Mouse (Mus musculus) lung, adult 2 months (tissue): ENCODE results near the gene Gramd4.

Experiments used
- CTCF ChIP-seq: fragments of 200-500 bp; IDR thresholded peaks from 2 replicates; pipeline ENCODE4 v1.5.1; 2011; ENCODE audit warnings: mild to moderate bottlenecking, low read length, control low read depth; ENCODE audit not compliant: insufficient read depth
- POLR2A ChIP-seq: fragments of 200-500 bp; IDR thresholded peaks from 2 replicates; pipeline ENCODE4 v1.6.1; 2011; ENCODE audit warnings: low read depth, mild to moderate bottlenecking, control low read depth, low read length, borderline replicate concordance; ENCODE audit errors: extremely low read depth

GRCm38 (mm10) chr15:86080408-86080807 lies 22.9 kb downstream of the Gramd4 start:
- TF ChIP-seq POLR2A (no peak), CTCF (no peak)
